Mouse (Mus musculus) C2C12 (cell line): ENCODE results near the gene Olfr201.
"Not testable (repeated sequence)": the region's sequence is repeated elsewhere in the genome, so short reads cannot be mapped to it uniquely, and the experiment has no call there.

Experiments
- CEBPB ChIP-seq: IDR thresholded peaks from one replicate; pipeline ENCODE4 v1.6.1; 2011; ENCODE audit warnings: low read depth, mild to moderate bottlenecking, control low read depth, moderate library complexity
- CTCF ChIP-seq: IDR thresholded peaks from one replicate; pipeline ENCODE4 v1.5.1; 2011; ENCODE audit not compliant: control insufficient read depth, insufficient read depth, insufficient read length
- FOSL1 ChIP-seq: IDR thresholded peaks from one replicate; pipeline ENCODE4 v1.8.0; 2011; ENCODE audit warnings: mild to moderate bottlenecking, low read length; ENCODE audit not compliant: poor library complexity, insufficient read depth, severe bottlenecking
- MAX ChIP-seq: IDR thresholded peaks from one replicate; pipeline ENCODE4 v1.6.1; 2011; ENCODE audit warnings: mild to moderate bottlenecking, control low read depth
- MYOD1 ChIP-seq: IDR thresholded peaks from one replicate; pipeline ENCODE4 v1.6.1; 2011; ENCODE audit warnings: low read depth; ENCODE audit not compliant: control insufficient read depth, insufficient read length
- MYOG ChIP-seq: IDR thresholded peaks from one replicate; pipeline ENCODE4 v1.6.1; 2011; ENCODE audit not compliant: control insufficient read depth, insufficient read length; ENCODE audit errors: extremely low read depth
- USF1 ChIP-seq: IDR thresholded peaks from one replicate; pipeline ENCODE4 v1.6.1; 2011; ENCODE audit warnings: low read depth, mild to moderate bottlenecking, control low read depth, moderate library complexity

GRCm38 (mm10) chr16:59269097-59269496, 3.3 kb downstream of the Olfr201 start:
- not testable (repeated sequence) for TF ChIP-seq CTCF, FOSL1, MYOD1, CEBPB, USF1, MAX, MYOG
